Mouse (Mus musculus): Measurements from ENCODE around the gene Iglon5. TPM values are rescaled to one million over a fixed set of nuclear protein-coding genes. Genes with fewer than 3 reads are reported as not detected.

Iglon5 gene
- polyA plus RNA-seq, 1 experiment from 2014 or later, result 7.3 TPM

DNA sequence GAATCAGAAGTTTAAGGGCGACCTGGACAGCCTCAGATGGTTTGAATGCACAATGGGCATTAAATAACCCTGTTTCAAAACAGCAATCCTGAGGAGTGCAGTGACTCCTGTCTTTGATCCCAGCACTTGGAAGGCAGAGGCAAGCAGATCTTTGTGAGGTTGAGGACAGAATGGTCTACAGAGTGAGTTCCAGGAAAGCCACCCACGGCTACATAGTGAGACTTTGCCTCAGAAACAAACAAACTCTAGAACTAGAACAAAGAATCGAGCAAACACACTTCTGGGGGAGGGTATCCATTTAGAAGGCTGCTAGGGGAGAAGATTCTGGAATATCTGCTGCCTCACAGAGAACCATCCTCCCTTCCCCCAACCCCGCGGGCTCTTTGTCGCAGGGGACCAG lies 49.4 kb downstream of the Iglon5 start, which contains the start of gene Cldnd2:
Cldnd2 (plus strand) TSS at position 301 of the 400 bp plus-strand sequence.
- no peak within 1 kb of the TSS for H3K9ac ChIP-seq
- peaks cover 22% of the 10 kb centered on the region for H3K4me1 ChIP-seq (replicated peaks)
- no peak for ATAC-seq (ENCODE audit: low FRiP score)
- H3K9me3 ChIP-seq, result no peaks in the 10 kb centered on the region
- H3K36me3 ChIP-seq, result no peaks in the 10 kb centered on the region
- 84% methylated on average over 6 of the region's 6 CpGs for WGBS
- no peak within 1 kb of the TSS for H3K4me3 ChIP-seq
- no peak within 1 kb of the TSS for H3K27ac ChIP-seq
- H3K4me2 ChIP-seq, result no peak within 1 kb of the TSS
- H3K27me3 ChIP-seq, result no peaks in the 10 kb centered on the region

DNA sequence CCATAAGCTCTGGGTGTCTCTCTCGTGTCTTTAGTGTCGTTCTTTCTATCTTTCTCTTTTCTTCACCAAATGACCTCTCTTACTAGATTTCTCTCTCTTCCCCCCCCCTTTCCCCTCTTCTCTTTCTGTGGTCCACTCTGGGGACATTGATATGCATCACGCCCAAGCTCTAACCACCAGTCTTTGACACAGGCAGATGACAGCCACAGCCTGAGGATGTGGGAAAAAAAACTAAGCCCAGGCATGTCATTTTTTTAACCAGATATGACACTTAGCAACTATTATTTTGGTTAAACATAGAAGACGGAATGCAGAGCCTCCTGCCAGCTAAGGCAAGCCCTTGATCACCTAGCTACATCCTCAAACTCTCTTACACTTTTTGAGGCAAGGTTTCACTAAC lies 51.3 kb downstream of the Iglon5 start:
- H3K9ac ChIP-seq, result no peak overlapping the region
- H3K4me1 ChIP-seq (replicated peaks), result peaks cover 10% of the 10 kb centered on the region
- no peak for ATAC-seq (ENCODE audit: low FRiP score)
- no peaks in the 10 kb centered on the region for H3K27me3 ChIP-seq
- no peak overlapping the region for H3K4me3 ChIP-seq
- H3K4me2 ChIP-seq, result no peak overlapping the region
- WGBS, result 88% methylated on average over 4 of the region's 4 CpGs
- no peak overlapping the region for H3K27ac ChIP-seq
- H3K36me3 ChIP-seq, result no peaks in the 10 kb centered on the region
- H3K9me3 ChIP-seq, result no peaks in the 10 kb centered on the region

DNA sequence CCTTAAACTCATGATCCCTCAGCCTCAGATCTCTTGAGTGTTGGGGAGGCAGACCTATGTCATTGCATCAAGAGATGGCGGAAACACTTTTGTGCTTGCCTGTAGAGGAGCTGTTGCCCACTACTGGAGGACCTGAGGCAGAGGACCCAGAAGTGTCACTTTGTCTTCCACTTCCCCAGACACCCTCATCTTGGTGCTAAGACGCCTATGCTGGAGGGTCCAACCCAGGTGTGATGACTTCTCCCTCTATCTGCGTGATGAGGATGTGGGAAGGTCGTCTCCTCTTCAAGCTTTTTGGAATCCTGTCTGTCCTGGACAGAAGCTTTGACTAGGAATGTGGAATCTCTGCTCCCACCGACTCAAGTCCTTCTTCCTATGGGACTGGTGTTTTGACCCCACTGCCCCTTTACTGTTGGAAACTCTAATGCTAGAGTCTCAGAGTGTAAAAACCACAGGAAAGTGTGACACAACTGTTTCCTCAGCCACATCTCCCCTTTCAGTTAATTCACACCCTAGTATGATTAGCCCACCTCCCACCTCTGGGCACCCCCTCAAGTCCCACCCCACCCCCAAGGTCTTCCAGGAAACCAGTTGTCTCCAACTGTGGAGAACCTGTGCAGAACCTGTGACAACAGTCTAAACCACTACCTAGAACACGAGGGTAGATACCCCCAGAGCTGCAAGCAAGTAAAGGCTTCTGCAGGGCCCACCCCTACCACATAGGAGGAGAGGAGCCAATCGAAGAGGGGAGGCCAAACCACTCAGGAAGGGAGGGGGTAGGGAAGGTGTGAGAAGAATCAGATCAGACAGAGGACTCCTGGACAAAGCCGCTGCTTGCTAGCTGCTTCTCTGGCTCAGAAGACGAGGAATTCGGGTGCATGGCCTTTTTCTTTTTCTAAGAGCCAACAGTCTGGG lies 53.3 kb downstream of the Iglon5 start, which contains the start of gene Nkg7:
Nkg7 (plus strand) TSS at position 733 of the 915 bp plus-strand sequence.
- Histone ChIP-seq H3K9me3 (no peaks in the 10 kb centered on the region), H3K36me3 (no peaks in the 10 kb centered on the region), H3K27me3 (no peaks in the 10 kb centered on the region), H3K9ac (no peak within 1 kb of the TSS), H3K27ac (no peak within 1 kb of the TSS), H3K4me3 (no peak within 1 kb of the TSS), H3K4me2 (no peak within 1 kb of the TSS), H3K4me1 (replicated peaks) (no peaks in the 10 kb centered on the region)
- WGBS, result 85% methylated on average over 10 of the region's 10 CpGs
- ATAC-seq (ENCODE audit: low FRiP score), result no peak

DNA sequence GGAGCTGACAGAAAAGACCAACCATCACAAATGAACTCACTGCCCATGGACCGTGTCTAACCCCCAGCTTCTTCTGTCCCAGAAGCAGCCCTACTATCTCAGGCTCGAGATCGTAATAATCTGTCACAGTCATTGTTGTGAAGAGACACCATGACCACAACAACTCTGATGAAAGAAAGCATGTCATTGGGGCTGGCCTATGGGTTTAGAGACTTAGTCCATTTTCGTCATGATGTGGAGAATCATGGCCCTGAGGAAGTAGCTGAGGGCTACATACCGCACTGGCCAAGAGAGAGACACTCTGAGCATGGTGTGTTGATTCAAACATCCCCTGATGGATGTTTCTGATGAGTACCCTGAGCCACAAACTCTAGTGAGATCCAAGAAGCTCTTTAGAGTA lies 55.2 kb downstream of the Iglon5 start:
- H3K4me3 ChIP-seq, result no peak overlapping the region
- H3K27ac ChIP-seq, result no peak overlapping the region
- no peaks in the 10 kb centered on the region for H3K9me3 ChIP-seq
- WGBS, result 89% methylated on average over 5 of the region's 5 CpGs
- no peaks in the 10 kb centered on the region for H3K36me3 ChIP-seq
- no peak for ATAC-seq (ENCODE audit: low FRiP score)
- H3K9ac ChIP-seq, result no peak overlapping the region
- H3K27me3 ChIP-seq, result no peaks in the 10 kb centered on the region
- no peaks in the 10 kb centered on the region for H3K4me1 ChIP-seq (replicated peaks)
- no peak overlapping the region for H3K4me2 ChIP-seq

DNA sequence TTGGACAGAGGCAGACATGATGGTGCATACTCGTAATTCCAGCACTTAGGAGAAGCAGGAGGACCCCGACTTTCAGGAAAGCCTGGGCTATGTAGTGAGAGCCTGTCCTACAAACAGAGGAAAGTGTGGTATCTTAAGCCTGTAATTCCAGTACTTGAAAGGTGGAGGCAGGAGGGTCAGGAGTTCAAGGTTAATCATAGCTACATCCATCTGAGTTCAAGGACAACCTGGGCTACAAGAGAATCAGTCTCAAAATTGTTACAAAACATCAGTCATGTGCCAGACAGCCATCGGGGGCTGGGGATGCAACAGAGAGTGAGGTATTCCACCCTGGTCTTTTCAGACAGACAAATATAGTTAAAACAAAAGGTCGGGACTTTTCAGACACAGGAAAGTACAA lies 57.0 kb downstream of the Iglon5 start:
- Histone ChIP-seq H3K4me1 (replicated peaks) (no peaks in the 10 kb centered on the region), H3K36me3 (no peaks in the 10 kb centered on the region), H3K9me3 (no peaks in the 10 kb centered on the region), H3K9ac (no peak overlapping the region), H3K4me3 (no peak overlapping the region), H3K27ac (no peak overlapping the region), H3K27me3 (no peaks in the 10 kb centered on the region), H3K4me2 (no peak overlapping the region)
- 81% methylated on average over 4 of the region's 4 CpGs for WGBS
- no peak for ATAC-seq (ENCODE audit: low FRiP score)

DNA sequence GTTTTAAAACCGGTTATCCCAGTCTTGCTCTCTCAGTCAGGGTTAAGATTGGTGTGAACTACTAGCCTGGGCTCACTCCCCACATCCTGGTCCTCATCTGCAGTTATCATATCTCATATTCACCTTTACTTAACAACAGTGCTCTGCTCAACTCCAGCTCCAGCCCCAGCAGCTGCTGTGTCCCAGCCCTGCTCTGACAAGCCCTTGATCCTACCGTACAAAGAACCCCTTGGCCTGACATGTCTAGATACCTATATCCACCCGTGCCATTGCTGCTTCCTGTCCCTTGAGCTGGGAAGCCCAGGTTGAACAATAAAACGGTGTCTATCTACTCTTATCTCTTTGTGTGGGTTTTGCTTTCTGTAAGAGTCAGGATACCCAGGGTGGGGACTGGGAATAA lies 60.4 kb downstream of the Iglon5 start:
- H3K36me3 ChIP-seq, result no peaks in the 10 kb centered on the region
- no peaks in the 10 kb centered on the region for H3K27me3 ChIP-seq
- no peak overlapping the region for H3K4me3 ChIP-seq
- H3K9ac ChIP-seq, result no peak overlapping the region
- no peak overlapping the region for H3K27ac ChIP-seq
- ATAC-seq (ENCODE audit: low FRiP score), result no peak
- WGBS, result 60% methylated on average over 4 of the region's 4 CpGs
- H3K4me2 ChIP-seq, result no peak overlapping the region
- no peaks in the 10 kb centered on the region for H3K9me3 ChIP-seq
- H3K4me1 ChIP-seq (replicated peaks), result no peaks in the 10 kb centered on the region

DNA sequence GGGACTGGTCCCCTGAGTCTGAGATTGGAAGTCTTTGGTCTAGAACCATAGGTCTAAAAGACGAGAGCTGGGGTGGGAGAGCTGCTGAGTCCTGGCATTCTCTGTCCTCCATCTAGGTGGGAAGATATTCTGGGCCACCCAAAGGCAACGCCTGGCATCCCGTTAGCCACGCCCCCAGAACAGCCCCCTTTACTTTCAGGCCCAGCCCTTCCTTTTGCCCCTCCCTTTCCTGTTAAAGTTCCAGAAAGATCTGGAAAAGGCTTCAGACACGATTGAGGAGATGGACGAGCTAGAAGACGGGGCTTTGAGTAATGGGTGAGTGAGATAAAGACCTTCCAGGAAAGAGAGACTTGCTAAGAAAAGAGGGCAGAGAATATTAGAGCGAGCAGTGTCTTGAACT lies 62.5 kb downstream of the Iglon5 start, which contains the start of gene Lim2:
Lim2 (plus strand) TSS at position 265 of the 400 bp plus-strand sequence.
- Histone ChIP-seq H3K36me3 (no peaks in the 10 kb centered on the region), H3K27me3 (no peaks in the 10 kb centered on the region), H3K9ac (no peak within 1 kb of the TSS), H3K4me2 (no peak within 1 kb of the TSS), H3K9me3 (no peaks in the 10 kb centered on the region), H3K4me1 (replicated peaks) (no peaks in the 10 kb centered on the region), H3K4me3 (no peak within 1 kb of the TSS), H3K27ac (no peak within 1 kb of the TSS)
- no peak for ATAC-seq (ENCODE audit: low FRiP score)
- WGBS, result 87% methylated on average over 8 of the region's 8 CpGs

DNA sequence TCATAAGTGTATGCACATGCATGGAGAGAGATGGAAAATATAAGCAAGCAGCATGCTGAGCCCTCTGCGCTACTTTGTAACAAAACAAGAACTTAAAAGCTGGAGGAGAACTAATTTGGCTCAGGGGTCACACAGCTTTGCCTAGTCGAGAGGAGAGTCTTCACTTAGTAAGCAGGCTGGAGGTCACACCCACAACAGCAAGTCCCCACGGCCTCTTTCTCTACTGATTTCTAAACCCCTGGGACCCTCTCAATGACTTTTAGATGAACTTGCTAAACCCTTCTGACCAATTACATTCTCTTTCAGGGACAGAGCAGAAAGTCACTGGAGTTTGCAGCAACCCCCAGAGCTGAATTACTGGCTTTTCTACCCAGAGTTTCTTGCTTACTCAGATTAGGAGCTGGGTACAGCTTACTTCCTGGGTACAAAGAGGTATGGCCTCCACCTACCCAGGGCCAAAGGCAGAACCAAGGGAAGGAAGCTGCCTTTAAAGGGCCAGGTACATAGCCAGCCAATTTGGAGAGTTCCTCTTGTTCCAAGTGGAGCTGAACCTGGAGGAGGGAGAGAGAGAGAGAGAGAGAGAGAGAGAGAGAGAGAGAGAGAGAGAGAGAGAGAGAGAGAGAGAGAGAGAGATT lies 65.8 kb downstream of the Iglon5 start:
- 67% methylated on average over 3 of the region's 3 CpGs for WGBS
- Histone ChIP-seq H3K4me3 (no peak overlapping the region), H3K9me3 (no peaks in the 10 kb centered on the region), H3K4me2 (no peak overlapping the region), H3K4me1 (replicated peaks) (no peaks in the 10 kb centered on the region), H3K27ac (no peak overlapping the region), H3K27me3 (no peaks in the 10 kb centered on the region), H3K36me3 (no peaks in the 10 kb centered on the region), H3K9ac (no peak overlapping the region)
- no peak for ATAC-seq (ENCODE audit: low FRiP score)

DNA sequence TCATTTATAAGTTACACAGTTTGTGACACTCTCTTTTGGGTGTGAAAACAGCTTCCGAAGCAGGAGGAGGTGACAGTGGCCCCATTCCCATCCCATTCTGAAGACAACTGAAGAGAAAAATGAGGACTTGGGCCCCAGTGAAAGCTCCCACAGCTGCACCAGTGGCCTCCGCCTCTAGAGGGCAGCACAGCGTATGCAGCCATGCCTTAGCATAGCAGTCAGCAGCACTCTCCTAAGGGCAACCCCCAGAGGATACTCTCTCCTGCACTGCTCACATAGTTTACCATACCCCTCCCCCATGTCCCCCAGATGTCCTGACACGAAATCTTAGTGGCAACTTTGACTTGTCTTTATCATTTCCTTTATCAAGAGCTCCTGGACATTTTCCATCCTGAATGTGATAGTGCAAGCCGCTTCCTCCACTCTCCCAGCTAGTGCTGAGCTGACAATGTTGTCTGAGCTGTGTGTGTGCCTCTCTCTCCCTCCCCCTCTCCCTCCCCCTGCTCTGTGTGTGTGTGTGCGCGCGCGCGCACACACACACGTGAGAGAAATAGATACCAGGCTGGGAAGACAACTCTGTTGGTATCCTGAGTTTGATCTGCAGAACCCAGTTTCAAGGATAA lies 66.8 kb downstream of the Iglon5 start:
- peak overlapping the region; percentile 32 for H3K4me2 ChIP-seq
- 14% methylated on average over 11 of the region's 11 CpGs for WGBS
- no peak overlapping the region for H3K27ac ChIP-seq
- no peaks in the 10 kb centered on the region for H3K4me1 ChIP-seq (replicated peaks)
- ATAC-seq (ENCODE audit: low FRiP score), result peak; percentile 94
- no peak overlapping the region for H3K9ac ChIP-seq
- no peaks in the 10 kb centered on the region for H3K9me3 ChIP-seq
- H3K4me3 ChIP-seq, result no peak overlapping the region
- no peaks in the 10 kb centered on the region for H3K27me3 ChIP-seq
- no peaks in the 10 kb centered on the region for H3K36me3 ChIP-seq

Small RNA genes within 50 kb of the gene (microRNA-seq; reads per million reads assigned to microRNA genes)
- gene Mir7051, result not detected

Other genes with a start within 250 kb of the Iglon5 start
- 17.9 and 18.3 TPM in 2 replicates for gene Zfp715, start 176.8 kb downstream of the Iglon5 start, polyA plus RNA-seq (2015; fragmentation: Nextera tagmentation; extraction: Ambion mirVana)
- gene Siglecf, start 138.7 kb downstream of the Iglon5 start, polyA plus RNA-seq (2015; fragmentation: Nextera tagmentation; extraction: Ambion mirVana), result 0.08 and 0.21 TPM in 2 replicates
- not detected in 2 replicates for gene Siglecg, start 81.9 kb downstream of the Iglon5 start, polyA plus RNA-seq (2015; fragmentation: Nextera tagmentation; extraction: Ambion mirVana)
- gene Lim2, start 62.4 kb downstream of the Iglon5 start, polyA plus RNA-seq (2015; fragmentation: Nextera tagmentation; extraction: Ambion mirVana), result not detected in 2 replicates
- 0.26 TPM in 1 of 2 replicates, not detected in the other for gene Nkg7, start 53.0 kb downstream of the Iglon5 start, polyA plus RNA-seq (2015; fragmentation: Nextera tagmentation; extraction: Ambion mirVana)
- gene Cldnd2, start 49.3 kb downstream of the Iglon5 start, polyA plus RNA-seq (2015; fragmentation: Nextera tagmentation; extraction: Ambion mirVana), result not detected in 2 replicates
- 149 and 154 TPM in 2 replicates for gene Etfb, start 46.0 kb downstream of the Iglon5 start, polyA plus RNA-seq (2015; fragmentation: Nextera tagmentation; extraction: Ambion mirVana)
- gene Gm45233, start 45.9 kb downstream of the Iglon5 start, polyA plus RNA-seq (2015; fragmentation: Nextera tagmentation; extraction: Ambion mirVana), result 0.39 TPM in 2 replicates
- gene Vsig10l, start 26.9 kb downstream of the Iglon5 start, polyA plus RNA-seq (2015; fragmentation: Nextera tagmentation; extraction: Ambion mirVana), result 9.6 and 10.8 TPM in 2 replicates
- gene 4931406B18Rik, start 15.9 kb upstream of the Iglon5 start, polyA plus RNA-seq (2015; fragmentation: Nextera tagmentation; extraction: Ambion mirVana), result not detected in 2 replicates
- 0.71 and 0.91 TPM in 2 replicates for gene Cd33, start 54.4 kb upstream of the Iglon5 start, polyA plus RNA-seq (2015; fragmentation: Nextera tagmentation; extraction: Ambion mirVana)
- 8.5 and 10.0 TPM in 2 replicates for gene Zfp658, start 72.2 kb upstream of the Iglon5 start, polyA plus RNA-seq (2015; fragmentation: Nextera tagmentation; extraction: Ambion mirVana)
- gene Zfp719, start 89.5 kb upstream of the Iglon5 start, polyA plus RNA-seq (2015; fragmentation: Nextera tagmentation; extraction: Ambion mirVana), result 15.1 and 15.5 TPM in 2 replicates
- gene Zfp819, start 117.1 kb upstream of the Iglon5 start, polyA plus RNA-seq (2015; fragmentation: Nextera tagmentation; extraction: Ambion mirVana), result 0.43 and 0.56 TPM in 2 replicates
- not detected in 2 replicates for gene Ceacam18, start 144.6 kb upstream of the Iglon5 start, polyA plus RNA-seq (2015; fragmentation: Nextera tagmentation; extraction: Ambion mirVana)
- 0.28 and 0.49 TPM in 2 replicates for gene Siglece, start 170.1 kb upstream of the Iglon5 start, polyA plus RNA-seq (2015; fragmentation: Nextera tagmentation; extraction: Ambion mirVana)
- 20.4 and 21.8 TPM in 2 replicates for gene Ctu1, start 181.9 kb upstream of the Iglon5 start, polyA plus RNA-seq (2015; fragmentation: Nextera tagmentation; extraction: Ambion mirVana)
- not detected in 2 replicates for gene Klk14, start 200.3 kb upstream of the Iglon5 start, polyA plus RNA-seq (2015; fragmentation: Nextera tagmentation; extraction: Ambion mirVana)
- 0.09 and 0.10 TPM in 2 replicates for gene Klk13, start 222.5 kb upstream of the Iglon5 start, polyA plus RNA-seq (2015; fragmentation: Nextera tagmentation; extraction: Ambion mirVana)

All from hindbrain, embryonic 13.5 days (tissue).